Mouse (Mus musculus): ENCODE data around the gene Ccdc169.

DNA sequence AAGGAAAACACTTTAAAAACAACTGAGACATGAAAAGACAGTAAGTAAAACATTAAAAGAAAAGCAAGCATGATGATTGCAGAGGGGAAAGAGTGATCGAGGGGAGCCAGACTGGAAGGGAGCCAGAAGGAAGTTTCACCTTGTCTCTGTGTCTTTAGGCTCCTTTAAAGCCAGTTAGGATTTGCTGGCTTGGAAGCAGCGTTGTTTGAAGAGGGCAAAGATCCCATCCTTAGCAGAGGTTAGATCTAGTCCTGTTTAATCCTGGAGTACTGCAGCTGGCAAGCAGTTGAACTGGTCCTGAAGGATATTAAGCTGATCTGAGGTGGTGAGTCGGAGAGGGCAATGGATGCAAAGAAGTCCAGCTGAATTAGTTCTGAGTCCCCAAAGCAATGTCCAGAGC is 48.3 kb upstream of the Ccdc169 start:
- no peak for TF ChIP-seq CTCF (IDR thresholded peaks at IDR 0.05; ENCODE audit: borderline replicate concordance, extremely low read depth, insufficient read depth, insufficient read length)
- TF ChIP-seq POLR2A (IDR thresholded peaks at IDR 0.05; ENCODE audit: borderline replicate concordance, extremely low read depth, insufficient read depth, insufficient read length, poor library complexity, severe bottlenecking): no peak
